Comparison of ENCODE assay signal across 13 mouse cellular contexts in the genomic region with DNA sequence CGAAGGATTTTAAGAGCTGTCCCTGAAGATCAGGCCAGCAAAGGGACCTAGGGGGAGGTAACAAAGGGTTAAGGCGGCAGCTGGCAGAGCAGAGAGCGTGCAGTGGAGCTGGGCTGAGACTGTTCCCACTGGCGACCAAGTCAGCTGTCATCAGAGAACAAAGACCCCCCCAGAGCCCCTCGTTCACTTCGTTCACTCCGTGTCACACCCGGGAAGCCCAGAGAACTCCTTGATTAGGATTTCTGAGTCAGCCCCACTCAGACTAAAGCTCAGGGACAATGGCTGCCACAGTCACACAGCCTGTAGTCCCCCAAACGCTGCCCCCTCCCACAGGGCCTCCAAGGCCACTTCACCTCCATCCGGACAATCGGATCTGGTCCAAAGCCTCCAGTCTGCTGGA.
DNase-seq lines count a peak whose midpoint lies in the region; ATAC-seq lines count a peak whose summit lies in the region.
"Had no signal": no experiment of that assay in that cellular context is flagged by ENCODE, and none has a peak within 500 bp of the region (broad histone marks: within the 10 kb centered on the region; RNA-seq: fewer than 3 reads in every experiment).

No protein-coding gene starts in this region.

- no peak overlapping the region for H3K4me3 ChIP-seq in forebrain, embryonic 11.5 days (ENCODE audit: low read depth, low read length)
- no peak overlapping the region for H3K4me3 ChIP-seq in hindbrain, embryonic 16.5 days (ENCODE audit: low read length)

- WGBS in forebrain, embryonic 11.5 days, result 8% methylated on average over 11 of the region's 11 CpGs
- 8% methylated on average over 11 of the region's 11 CpGs for WGBS in hindbrain, embryonic 16.5 days

- ATAC-seq in forebrain, embryonic 11.5 days (replicated peaks; ENCODE audit: low FRiP score), result peak; percentile 88
- peak; percentile 94 for ATAC-seq in hindbrain, embryonic 16.5 days
- ATAC-seq: CD4-positive, CD25-positive, alpha-beta regulatory T cell, adult 4 months had no signal

- no peaks in the 10 kb centered on the region for H3K27me3 ChIP-seq in forebrain, embryonic 11.5 days (ENCODE audit: control insufficient read depth, insufficient read depth, low read length)
- no peaks in the 10 kb centered on the region for H3K27me3 ChIP-seq in hindbrain, embryonic 16.5 days (replicated peaks; ENCODE audit: control insufficient read depth, insufficient read depth, low read length)

- no peaks in the 10 kb centered on the region; the same call in 1 of the 2 replicates for H3K9me3 ChIP-seq in forebrain, embryonic 11.5 days (ENCODE audit: control insufficient read depth, low read length)
- H3K9me3 ChIP-seq in hindbrain, embryonic 16.5 days (ENCODE audit: control insufficient read depth, low read length), result peaks cover 3% of the 10 kb centered on the region

- peak; percentile 58 for DNase-seq in embryo, embryonic 11 days
- peak; percentile 71 for DNase-seq in forebrain, embryonic 11.5 days (ENCODE audit: low spot score)
- DNase-seq in neural tube, embryonic 10.5 days (ENCODE audit: extremely low spot score, low spot score), result peak; percentile 33
- DNase-seq in layer of hippocampus, postnatal 25 days (ENCODE audit: extremely low spot score in 1 of 2, low spot score in 1 of 2), result no peak
- DNase-seq in urinary bladder, postnatal 4 days (ENCODE audit: low spot score in 2 of 2), result no peak
- no peak for DNase-seq in layer of hippocampus, postnatal 14 days (ENCODE audit: low spot score in 2 of 2)
- DNase-seq: cerebellum, adult 2 months; gastrocnemius, postnatal 14 days; layer of hippocampus, postnatal 36 days had no signal

- 0 out of 2 replicates have a peak overlapping the region, but pooled peaks have one; percentile 2 for H3K4me2 ChIP-seq in forebrain, embryonic 11.5 days (ENCODE audit: low read depth, low read length, severe bottlenecking)
- peak overlapping the region; percentile 9; the same call in 1 of the 2 replicates for H3K4me2 ChIP-seq in hindbrain, embryonic 16.5 days (ENCODE audit: low read length)

- peak overlapping the region; percentile 25; the same call in 1 of the 2 replicates for H3K9ac ChIP-seq in forebrain, embryonic 11.5 days (ENCODE audit: low read length)
- no peak overlapping the region for H3K9ac ChIP-seq in hindbrain, embryonic 16.5 days (ENCODE audit: low read depth, low read length)
- H3K9ac ChIP-seq: liver, embryonic 14.5 days had no signal

- H3K27ac ChIP-seq in forebrain, embryonic 11.5 days (ENCODE audit: low read depth, low read length), result peak overlapping the region; percentile 73
- H3K27ac ChIP-seq in hindbrain, embryonic 16.5 days (ENCODE audit: low read depth, low read length), result peak overlapping the region; percentile 42; the same call in 1 of the 2 replicates
- H3K27ac ChIP-seq: liver, embryonic 14.5 days; macrophage had no signal

- H3K36me3 ChIP-seq in forebrain, embryonic 11.5 days (ENCODE audit: control insufficient read depth, insufficient read depth, low read length), result no peaks in the 10 kb centered on the region
- H3K36me3 ChIP-seq in hindbrain, embryonic 16.5 days (ENCODE audit: control insufficient read depth, insufficient read depth, low read length), result no peaks in the 10 kb centered on the region

- H3K4me1 ChIP-seq in forebrain, embryonic 11.5 days (replicated peaks; ENCODE audit: control insufficient read depth, insufficient read depth, low read length), result peaks cover 5% of the 10 kb centered on the region
- 0 out of 2 replicates have a peak, but pooled peaks cover 6% of the 10 kb centered on the region for H3K4me1 ChIP-seq in hindbrain, embryonic 16.5 days (ENCODE audit: control insufficient read depth, insufficient read depth, low read depth, low read length)

Comparison
In these comparisons a context has a peak if more than half of its experiments do, and no peak if none do; other contexts are left out.
1. DNase-seq: peak in embryo, embryonic 11 days (single experiment), forebrain, embryonic 11.5 days (single experiment) and neural tube, embryonic 10.5 days (single experiment); none in layer of hippocampus, postnatal 25 days (0 of 2), urinary bladder, postnatal 4 days (0 of 2) and layer of hippocampus, postnatal 14 days (0 of 2).